Mouse (Mus musculus) T-helper 1 cell (primary cell): ENCODE measurements around the gene Etfrf1.

Experiments
- in situ Hi-C: fragments of 300-600 bp; cut with MboI, MseI; formaldehyde crosslinking; loops from one replicate; pipeline ENCODE4 v1.15.1; 2025; ENCODE audit warnings: high pct_unique_total_duplicates

The Etfrf1 gene

DNA sequence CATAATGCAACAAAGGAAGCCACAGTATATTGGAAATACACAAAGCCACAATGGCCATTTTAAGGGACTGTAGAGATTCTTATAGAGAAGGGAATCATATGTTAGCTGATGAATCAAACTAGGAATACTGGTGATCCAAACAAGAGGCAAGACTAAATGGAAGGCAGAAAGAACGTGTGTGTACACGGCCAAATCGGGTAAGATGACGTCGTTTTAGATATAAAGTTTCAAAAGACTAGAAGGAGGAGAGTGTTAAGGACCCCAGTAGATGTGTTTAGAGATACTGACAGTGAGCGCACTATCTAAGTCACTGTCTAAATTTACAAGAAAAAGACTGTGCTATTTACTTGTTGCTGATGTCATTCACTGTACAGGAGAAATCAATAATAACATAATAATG is 13.3 kb downstream of the Etfrf1 start:
- in situ Hi-C loops, result no loop called here

DNA sequence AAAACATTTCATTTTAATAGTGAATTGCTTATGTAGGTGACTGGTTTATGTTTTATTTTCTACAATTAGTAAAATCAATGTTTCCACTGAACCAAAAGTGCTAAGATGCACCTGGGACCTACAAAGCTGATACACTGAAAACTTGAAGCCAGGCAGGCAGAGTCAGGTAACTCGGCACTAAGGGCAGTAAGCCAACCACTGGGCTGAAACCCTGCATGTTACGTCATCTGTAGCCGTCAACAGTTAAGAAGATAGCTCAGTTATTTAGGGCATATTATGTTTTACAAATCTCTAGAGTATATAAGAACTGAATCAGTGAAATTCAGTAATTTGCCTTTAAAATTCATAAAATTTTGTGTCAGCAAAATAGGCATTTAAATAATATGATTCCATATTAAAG is 15.4 kb downstream of the Etfrf1 start:
- in situ Hi-C loops, result no loop called here

DNA sequence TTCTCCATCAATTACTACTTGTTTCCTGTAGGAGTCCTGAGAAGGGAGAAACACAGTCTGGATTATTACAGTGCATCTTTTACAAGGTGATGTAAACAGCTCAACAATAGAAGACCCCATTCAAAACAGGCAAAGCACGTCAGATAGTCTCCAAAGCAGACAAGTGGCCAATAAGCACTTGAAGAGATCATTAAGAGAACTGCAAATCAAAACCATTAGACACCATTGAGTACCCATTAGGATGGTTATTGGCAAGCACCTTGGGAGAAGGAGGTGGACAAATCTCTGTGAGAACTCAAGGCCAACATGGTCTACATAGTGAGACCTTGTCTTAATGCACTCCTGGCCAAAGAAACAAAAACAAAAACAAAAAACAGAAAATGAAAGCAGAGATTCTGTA is 23.5 kb downstream of the Etfrf1 start:
- in situ Hi-C loops, result no loop called here

DNA sequence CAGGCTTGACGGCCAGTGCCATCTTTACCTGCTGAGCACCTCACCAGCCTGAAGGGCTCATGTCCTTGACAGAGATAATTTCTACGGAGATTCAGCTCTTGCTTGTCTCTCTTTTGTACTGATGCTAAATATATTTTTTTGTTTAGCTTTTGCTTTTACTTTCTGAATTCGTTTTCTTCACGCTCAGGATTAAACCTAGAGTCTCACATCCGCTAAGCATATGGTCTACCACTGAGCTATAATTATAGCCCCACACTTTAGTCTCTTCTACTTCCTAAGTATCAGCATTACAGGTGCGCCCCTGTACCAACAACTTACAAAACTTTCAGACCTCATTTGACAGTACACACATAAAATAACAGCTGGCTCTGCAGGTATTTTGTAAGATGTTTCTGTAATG is 24.4 kb downstream of the Etfrf1 start:
- in situ Hi-C loops, result loop anchor here (5.0 kb wide), 1 partner anchor 107 kb away; no protein-coding TSS in a partner anchor

DNA sequence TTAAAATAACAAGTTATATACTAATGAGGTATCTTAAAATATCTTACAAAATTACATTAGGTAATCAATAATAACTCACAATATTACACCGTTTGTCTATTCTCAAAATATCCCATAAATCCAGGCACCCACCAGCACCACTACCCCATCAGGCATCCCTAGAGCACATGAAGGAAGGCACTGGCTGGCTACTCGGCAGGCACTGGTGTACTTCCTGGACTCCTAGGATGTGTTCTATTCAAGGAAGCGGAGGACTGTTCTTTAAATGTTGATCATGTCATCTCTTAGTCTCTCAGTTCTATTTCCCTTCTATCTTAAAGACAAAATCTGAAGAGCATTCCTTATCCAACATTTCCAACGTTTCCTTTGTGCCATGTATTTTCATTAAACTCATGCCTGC is 26.2 kb downstream of the Etfrf1 start:
- in situ Hi-C loops, result loop anchor here (5.0 kb wide), 1 partner anchor 105 kb away; no protein-coding TSS in a partner anchor

DNA sequence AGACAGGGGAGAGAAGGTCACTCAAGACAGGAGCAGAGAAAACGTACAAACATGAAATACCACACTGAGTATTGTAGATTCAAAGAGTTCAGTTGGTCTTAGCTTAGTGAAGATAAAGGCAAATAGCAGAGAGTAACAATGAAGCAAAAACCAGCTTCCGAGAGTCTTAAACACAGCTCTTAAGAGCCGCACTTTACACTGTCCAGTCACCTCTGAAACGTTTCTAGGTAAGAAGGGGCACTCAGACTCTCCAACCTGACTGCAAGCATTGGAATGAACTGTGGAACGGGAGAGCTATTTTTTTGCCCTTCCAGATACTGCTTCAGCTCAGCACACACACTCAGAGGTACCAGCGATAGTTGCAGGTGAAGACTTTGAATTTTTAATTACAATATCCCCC is 29.4 kb downstream of the Etfrf1 start:
- in situ Hi-C loops, result no loop called here

DNA sequence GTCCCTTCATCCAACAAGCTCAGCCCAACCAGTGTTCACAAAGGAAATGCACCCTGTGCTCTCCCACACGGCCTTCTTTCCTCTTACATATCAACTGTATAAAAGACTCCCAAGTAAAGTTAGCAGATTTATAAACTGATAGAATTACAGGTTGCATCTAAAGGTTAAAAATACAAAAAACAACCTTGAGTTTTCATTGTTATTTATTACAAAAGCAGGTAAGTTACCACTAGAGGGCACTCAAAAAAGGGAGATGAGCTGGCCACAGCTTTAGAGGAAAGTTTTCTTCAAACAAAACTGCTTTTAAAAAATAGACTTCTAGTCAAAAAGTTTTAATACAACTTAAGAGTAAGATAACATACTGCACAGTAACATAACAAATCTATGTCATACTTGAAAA is 31.6 kb downstream of the Etfrf1 start:
- in situ Hi-C loops, result no loop called here

DNA sequence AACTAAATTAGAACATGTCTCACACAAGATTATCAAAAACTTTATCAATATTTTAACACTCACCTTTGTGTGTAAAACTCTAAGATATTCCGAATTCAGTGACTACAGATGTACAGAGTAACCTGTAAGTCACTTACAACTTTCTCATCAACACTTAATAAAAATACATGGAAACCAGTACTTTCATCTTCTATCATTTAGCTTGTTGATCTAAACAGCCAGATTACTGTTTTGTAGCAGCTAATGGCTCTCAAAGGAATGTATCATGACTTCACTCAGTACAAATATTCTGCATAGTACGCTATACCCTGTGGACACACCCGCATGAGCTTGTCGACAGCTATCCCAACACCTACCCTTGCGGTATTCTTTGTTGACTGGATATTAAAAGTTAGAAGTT is 35.9 kb downstream of the Etfrf1 start:
- in situ Hi-C loops, result no loop called here

DNA sequence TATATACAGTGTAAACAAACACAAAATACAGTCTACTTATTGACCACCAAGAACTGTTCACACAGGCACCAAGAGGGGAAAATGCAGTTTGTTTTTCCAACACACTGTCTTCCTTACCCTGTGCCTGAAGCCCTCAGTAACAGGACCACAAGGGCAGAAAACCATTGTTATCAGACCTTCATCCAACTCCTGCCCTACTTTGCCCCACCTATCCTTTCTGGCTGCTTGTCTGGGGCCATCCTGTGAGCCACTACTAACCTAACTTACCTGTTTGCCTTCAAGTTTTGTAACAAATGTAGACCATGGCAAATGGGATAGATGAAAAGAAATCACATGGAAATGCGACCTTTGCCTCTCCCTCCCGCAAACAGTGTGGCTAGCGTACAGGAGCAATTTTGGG is 37.0 kb downstream of the Etfrf1 start:
- in situ Hi-C loops, result no loop called here

DNA sequence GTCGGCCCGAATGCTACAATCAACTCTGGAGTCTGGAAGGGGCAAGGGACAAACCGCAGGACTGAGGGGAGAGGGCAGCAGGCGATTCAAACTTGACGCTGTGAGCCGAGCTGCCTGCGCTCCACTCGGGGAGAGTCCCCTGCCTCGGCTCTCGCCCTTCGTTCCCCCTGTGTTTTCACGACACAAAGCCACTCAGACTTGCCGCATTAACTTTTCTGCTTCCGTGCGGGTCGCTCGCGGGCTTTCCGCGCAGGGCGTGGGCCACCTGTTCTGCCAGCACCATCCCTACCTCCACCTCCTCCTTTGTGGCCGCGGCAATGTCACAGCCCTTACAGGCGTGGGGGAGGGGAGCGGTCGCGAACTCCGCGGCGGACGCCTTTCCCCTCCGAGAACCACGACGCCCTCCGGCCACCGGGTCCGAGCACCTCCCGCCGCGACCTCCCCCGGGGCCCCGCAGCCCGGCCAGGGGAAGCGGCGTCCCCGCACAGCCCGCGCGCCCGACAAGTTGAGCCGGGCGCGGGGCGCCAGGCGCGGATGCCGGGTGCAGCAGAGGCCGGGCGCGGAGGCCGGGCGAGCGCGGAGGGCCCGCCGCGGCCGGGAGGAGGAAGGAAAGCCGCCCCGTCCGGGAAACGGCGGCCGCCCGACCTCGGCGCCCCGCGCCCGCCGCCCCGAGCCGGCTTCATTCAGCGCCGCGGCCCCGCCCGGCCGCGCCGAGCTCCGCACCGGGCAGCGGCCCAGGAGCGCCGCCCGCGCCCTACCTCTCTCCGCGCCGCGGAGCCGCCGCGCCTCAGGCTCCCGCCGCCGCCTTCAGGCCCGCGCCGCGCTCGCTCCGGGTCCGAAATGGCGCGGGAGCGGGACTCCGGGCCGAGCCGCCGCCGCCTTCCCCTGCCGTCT is 38.6 kb downstream of the Etfrf1 start:
- in situ Hi-C loops, result loop anchor here (25.0 kb wide), 2 partner anchors 738 to 838 kb away; no protein-coding TSS in a partner anchor

DNA sequence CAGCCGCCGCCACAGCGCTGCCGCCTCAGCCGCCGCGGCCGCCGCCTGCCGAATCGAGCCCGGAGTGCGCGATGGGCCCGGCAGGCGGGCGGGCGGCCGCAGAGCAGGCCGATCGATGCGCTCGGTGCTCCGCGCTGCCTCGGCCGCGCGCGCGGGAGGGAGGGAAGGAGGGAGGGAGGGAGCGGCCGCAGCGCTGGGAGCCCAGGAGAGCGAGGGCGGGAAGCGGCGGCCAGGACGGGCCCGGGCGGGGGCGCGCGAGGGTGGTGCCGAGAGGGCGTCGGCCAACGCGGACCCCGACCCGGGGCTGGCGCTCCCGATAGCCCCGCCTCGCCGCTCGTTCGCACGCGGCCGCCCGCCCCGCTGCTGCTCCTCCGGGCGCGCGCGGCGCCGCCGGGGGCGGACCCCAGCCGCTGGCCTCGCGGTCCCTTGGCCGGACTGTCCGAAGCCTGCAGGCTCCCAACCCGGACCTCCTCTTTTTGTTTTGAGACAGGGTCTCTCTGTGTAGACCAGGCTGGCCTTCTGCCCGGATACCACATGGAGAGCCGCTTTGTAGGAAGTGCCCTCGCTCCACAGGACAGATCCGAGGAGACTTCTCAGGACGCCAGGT is 39.4 kb downstream of the Etfrf1 start, which contains the start of gene Kras:
TSS of gene Kras (minus strand) at position 55 of the 607 bp plus-strand sequence.
- in situ Hi-C loops, result loop anchor here (25.0 kb wide), 2 partner anchors 737 to 837 kb away; no protein-coding TSS in a partner anchor

DNA sequence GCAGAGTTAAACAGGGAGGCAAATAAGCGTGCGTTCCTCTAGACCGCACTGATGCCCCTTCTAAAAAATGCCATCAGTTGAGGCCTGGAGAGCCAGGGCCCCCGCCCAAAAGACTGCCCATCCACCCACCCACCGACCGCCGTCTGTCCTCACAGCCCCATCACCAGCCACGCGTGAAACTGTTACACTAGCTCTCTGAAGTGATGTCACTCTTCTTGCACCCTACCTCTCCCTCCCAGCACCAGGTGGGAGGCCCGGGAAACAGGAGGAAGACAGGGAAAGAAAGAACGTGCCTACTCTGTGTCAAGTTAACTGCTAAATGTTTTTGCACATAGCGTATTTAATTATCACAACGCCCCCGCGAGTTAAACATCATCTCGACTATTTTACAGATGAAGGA is 39.9 kb downstream of the Etfrf1 start:
- in situ Hi-C loops, result loop anchor here (25.0 kb wide), 2 partner anchors 736 to 836 kb away; no protein-coding TSS in a partner anchor

DNA sequence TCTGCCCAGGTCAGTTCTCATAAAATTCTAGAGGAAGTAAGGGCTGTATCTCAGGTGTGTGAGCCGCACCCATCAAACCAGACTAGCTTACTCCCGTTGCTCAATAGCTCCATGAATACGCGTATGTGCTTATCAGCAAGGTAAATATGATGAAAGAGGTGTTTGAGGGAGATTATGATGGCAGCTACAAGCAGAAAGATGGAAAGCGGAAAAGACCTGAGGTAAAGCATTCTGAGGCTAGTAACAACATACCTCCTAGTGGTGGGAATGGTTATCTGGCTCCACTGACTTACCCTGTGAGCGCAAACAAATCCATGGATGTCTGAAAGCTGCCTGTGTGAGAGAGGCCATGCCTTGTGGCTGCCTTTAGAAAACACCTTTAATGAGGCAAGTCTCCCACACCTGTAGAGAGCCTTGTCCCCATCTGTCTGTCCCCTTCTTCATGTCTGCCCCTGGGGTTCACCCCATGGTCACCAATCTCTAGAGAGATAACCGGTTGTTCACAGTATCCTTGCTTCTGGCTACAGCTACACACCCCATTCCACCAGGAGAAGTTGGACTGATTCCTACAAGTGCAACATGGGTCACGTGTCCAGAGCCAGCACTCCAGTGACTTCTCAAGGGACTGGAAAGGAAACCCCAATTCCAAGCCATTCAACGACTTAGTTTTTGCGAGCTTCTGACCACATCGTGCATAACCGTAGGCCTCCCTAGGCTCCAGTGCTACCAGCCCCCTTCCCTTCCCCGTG is 45.2 kb downstream of the Etfrf1 start:
- in situ Hi-C loops, result loop anchor here (25.0 kb wide), 2 partner anchors 731 to 831 kb away; no protein-coding TSS in a partner anchor

DNA sequence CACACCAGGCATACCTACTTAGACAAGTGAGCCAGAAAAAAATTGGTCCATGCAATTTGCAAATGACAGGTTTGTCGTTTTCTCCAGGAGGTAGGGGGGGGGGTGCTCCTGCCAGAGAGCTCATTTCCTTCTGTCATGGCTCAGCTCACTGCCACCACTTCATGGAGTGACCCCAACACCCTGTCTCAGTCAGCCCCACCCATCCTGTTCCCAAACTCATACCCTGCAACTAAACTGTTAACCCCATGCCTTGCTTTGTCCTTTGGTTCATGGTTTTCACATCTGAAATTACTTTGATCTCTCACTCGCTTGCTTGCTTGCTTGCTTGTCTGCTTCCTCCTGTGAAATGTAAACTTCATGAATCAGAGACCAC is 45.8 kb downstream of the Etfrf1 start:
- in situ Hi-C loops, result loop anchor here (25.0 kb wide), 2 partner anchors 731 to 831 kb away; no protein-coding TSS in a partner anchor

DNA sequence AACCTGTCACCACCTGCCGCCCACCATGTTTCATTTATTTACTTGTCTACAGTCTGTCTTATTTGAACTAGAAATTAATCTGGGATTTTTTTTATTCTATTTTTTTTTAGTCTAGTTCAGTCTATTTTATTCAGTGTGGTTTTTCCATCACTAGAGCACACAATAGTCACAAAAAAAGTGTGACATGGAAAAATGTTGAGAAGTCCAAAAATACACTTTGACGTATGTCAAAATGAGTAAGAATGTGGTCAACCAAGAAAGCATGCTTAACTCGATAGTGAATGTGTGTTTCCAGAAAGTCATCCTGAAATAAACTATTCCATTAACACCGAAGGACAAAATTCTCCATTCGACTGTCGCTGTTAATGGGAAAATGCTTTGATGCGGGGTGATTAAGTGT is 51.4 kb downstream of the Etfrf1 start:
- in situ Hi-C loops, result loop anchor here (25.0 kb wide), 2 partner anchors 725 to 825 kb away; no protein-coding TSS in a partner anchor
